Mouse (Mus musculus): ENCODE measurements around the gene Lpar3.

GRCm38 (mm10) chr3:146303194-146303593 lies 82.4 kb downstream of the Lpar3 start:
- TF ChIP-seq GATA1 (IDR thresholded peaks at IDR 0.05; ENCODE audit: borderline replicate concordance, low read length) (no peak), FLI1 (IDR thresholded peaks at IDR 0.05; ENCODE audit: low read length) (no peak)
